Mouse (Mus musculus): ENCODE results near the gene Pld3. TPM values are rescaled to one million over a fixed set of nuclear protein-coding genes. Genes with fewer than 3 reads are reported as not detected.

Pld3 gene
- polyA plus RNA-seq (2014; fragmentation: Nextera tagmentation; extraction: Ambion mirVana), result 59.5 and 64.2 TPM in 2 replicates

GRCm38 (mm10) chr7:27552931-27553513 is at the start of gene Pld3, which contains the start of gene 2310022A10Rik:
Gene Pld3 (minus strand): TSS chr7:27553218.
Gene 2310022A10Rik (plus strand): TSS chr7:27553233.
- Histone ChIP-seq H3K4me1 (ENCODE audit: control insufficient read depth, insufficient read depth, low read length) (peaks cover 7% of the 10 kb centered on the region), H3K27me3 (ENCODE audit: control insufficient read depth, insufficient read depth, low read length) (no peaks in the 10 kb centered on the region), H3K9me3 (replicated peaks; ENCODE audit: control insufficient read depth, low read length) (no peaks in the 10 kb centered on the region), H3K36me3 (ENCODE audit: control insufficient read depth, insufficient read depth, low read length) (no peaks in the 10 kb centered on the region), H3K4me2 (peak within 1 kb of the TSS; percentile 75), H3K27ac (ENCODE audit: low read depth, low read length) (peak within 1 kb of the TSS; percentile 17; the same call in 1 of the 2 replicates), H3K9ac (ENCODE audit: low read depth, low read length) (peak within 1 kb of the TSS; percentile 78), H3K4me3 (ENCODE audit: low read depth, low read length) (peak within 1 kb of the TSS; percentile 77)
- under 1% methylated on average over 41 of the region's 41 CpGs for WGBS (ENCODE audit: insufficient replicate concordance)
- peak; percentile 99 for ATAC-seq (replicated peaks; ENCODE audit: insufficient number of reproducible peaks, low FRiP score, low TSS enrichment)

- Histone ChIP-seq H3K36me3 (ENCODE audit: control insufficient read depth, insufficient read depth, low read length) (no peaks in the 10 kb centered on the region), H3K9ac (ENCODE audit: low read depth, low read length) (no peak overlapping the region), H3K9me3 (replicated peaks; ENCODE audit: control insufficient read depth, low read length) (no peaks in the 10 kb centered on the region), H3K4me2 (no peak overlapping the region), H3K27ac (ENCODE audit: low read depth, low read length) (no peak overlapping the region), H3K4me3 (ENCODE audit: low read depth, low read length) (no peak overlapping the region), H3K4me1 (ENCODE audit: control insufficient read depth, insufficient read depth, low read length) (peaks cover 76% of the 10 kb centered on the region), H3K27me3 (ENCODE audit: control insufficient read depth, insufficient read depth, low read length) (no peaks in the 10 kb centered on the region)
- no peak for ATAC-seq (replicated peaks; ENCODE audit: insufficient number of reproducible peaks, low FRiP score, low TSS enrichment)
- 84% methylated on average over 2 of the region's 2 CpGs for WGBS (ENCODE audit: insufficient replicate concordance)
Measured at GRCm38 (mm10) chr7:27602161-27602560, 49.1 kb upstream of the Pld3 start.

GRCm38 (mm10) chr7:27601628-27602027 is 48.6 kb upstream of the Pld3 start:
- H3K4me3 ChIP-seq (ENCODE audit: low read depth, low read length), result no peak overlapping the region
- H3K4me2 ChIP-seq, result no peak overlapping the region
- ATAC-seq (replicated peaks; ENCODE audit: insufficient number of reproducible peaks, low FRiP score, low TSS enrichment), result no peak
- 65% methylated on average over 4 of the region's 4 CpGs for WGBS (ENCODE audit: insufficient replicate concordance)
- no peaks in the 10 kb centered on the region for H3K9me3 ChIP-seq (replicated peaks; ENCODE audit: control insufficient read depth, low read length)
- H3K9ac ChIP-seq (ENCODE audit: low read depth, low read length), result no peak overlapping the region
- no peaks in the 10 kb centered on the region for H3K36me3 ChIP-seq (ENCODE audit: control insufficient read depth, insufficient read depth, low read length)
- no peaks in the 10 kb centered on the region for H3K27me3 ChIP-seq (ENCODE audit: control insufficient read depth, insufficient read depth, low read length)
- H3K4me1 ChIP-seq (ENCODE audit: control insufficient read depth, insufficient read depth, low read length), result peaks cover 76% of the 10 kb centered on the region
- no peak overlapping the region for H3K27ac ChIP-seq (ENCODE audit: low read depth, low read length)

GRCm38 (mm10) chr7:27598053-27598452 is 45.0 kb upstream of the Pld3 start:
- no peak overlapping the region for H3K27ac ChIP-seq (ENCODE audit: low read depth, low read length)
- no peak overlapping the region for H3K4me3 ChIP-seq (ENCODE audit: low read depth, low read length)
- ATAC-seq (replicated peaks; ENCODE audit: insufficient number of reproducible peaks, low FRiP score, low TSS enrichment), result no peak
- H3K27me3 ChIP-seq (ENCODE audit: control insufficient read depth, insufficient read depth, low read length), result no peaks in the 10 kb centered on the region
- H3K4me2 ChIP-seq, result no peak overlapping the region
- 58% methylated on average over 7 of the region's 7 CpGs for WGBS (ENCODE audit: insufficient replicate concordance)
- H3K9me3 ChIP-seq (replicated peaks; ENCODE audit: control insufficient read depth, low read length), result no peaks in the 10 kb centered on the region
- no peaks in the 10 kb centered on the region; the same call in 1 of the 2 replicates for H3K36me3 ChIP-seq (ENCODE audit: control insufficient read depth, insufficient read depth, low read length)
- H3K4me1 ChIP-seq (ENCODE audit: control insufficient read depth, insufficient read depth, low read length), result peaks cover 76% of the 10 kb centered on the region
- H3K9ac ChIP-seq (ENCODE audit: low read depth, low read length), result peak overlapping the region; percentile 28; the same call in 1 of the 2 replicates

GRCm38 (mm10) chr7:27596586-27597503 is 43.8 kb upstream of the Pld3 start:
- H3K4me1 ChIP-seq (ENCODE audit: control insufficient read depth, insufficient read depth, low read length), result peaks cover 75% of the 10 kb centered on the region
- ATAC-seq (replicated peaks; ENCODE audit: insufficient number of reproducible peaks, low FRiP score, low TSS enrichment), result no peak
- no peaks in the 10 kb centered on the region for H3K9me3 ChIP-seq (replicated peaks; ENCODE audit: control insufficient read depth, low read length)
- H3K9ac ChIP-seq (ENCODE audit: low read depth, low read length), result peak overlapping the region; percentile 54
- peak overlapping the region; percentile 34 for H3K4me2 ChIP-seq
- H3K27ac ChIP-seq (ENCODE audit: low read depth, low read length), result peak overlapping the region; percentile 86
- H3K4me3 ChIP-seq (ENCODE audit: low read depth, low read length), result no peak overlapping the region
- H3K36me3 ChIP-seq (ENCODE audit: control insufficient read depth, insufficient read depth, low read length), result no peaks in the 10 kb centered on the region; the same call in 1 of the 2 replicates
- H3K27me3 ChIP-seq (ENCODE audit: control insufficient read depth, insufficient read depth, low read length), result no peaks in the 10 kb centered on the region
- WGBS (ENCODE audit: insufficient replicate concordance), result 34% methylated on average over 10 of the region's 10 CpGs

- Histone ChIP-seq H3K4me3 (ENCODE audit: low read depth, low read length) (peak overlapping the region; percentile 75), H3K27me3 (ENCODE audit: control insufficient read depth, insufficient read depth, low read length) (no peaks in the 10 kb centered on the region), H3K36me3 (ENCODE audit: control insufficient read depth, insufficient read depth, low read length) (no peaks in the 10 kb centered on the region; the same call in 1 of the 2 replicates), H3K9me3 (replicated peaks; ENCODE audit: control insufficient read depth, low read length) (no peaks in the 10 kb centered on the region), H3K9ac (ENCODE audit: low read depth, low read length) (peak overlapping the region; percentile 96), H3K27ac (ENCODE audit: low read depth, low read length) (peak overlapping the region; percentile 98), H3K4me2 (peak overlapping the region; percentile 86), H3K4me1 (ENCODE audit: control insufficient read depth, insufficient read depth, low read length) (peaks cover 50% of the 10 kb centered on the region)
- 35% methylated on average over 12 of the region's 12 CpGs for WGBS (ENCODE audit: insufficient replicate concordance)
- no peak for ATAC-seq (replicated peaks; ENCODE audit: insufficient number of reproducible peaks, low FRiP score, low TSS enrichment)
Measured at GRCm38 (mm10) chr7:27592934-27593645, 40.1 kb upstream of the Pld3 start.

- Histone ChIP-seq H3K9me3 (replicated peaks; ENCODE audit: control insufficient read depth, low read length) (no peaks in the 10 kb centered on the region), H3K4me2 (peak overlapping the region; percentile 86), H3K9ac (ENCODE audit: low read depth, low read length) (peak overlapping the region; percentile 96), H3K4me3 (ENCODE audit: low read depth, low read length) (peak overlapping the region; percentile 75), H3K4me1 (ENCODE audit: control insufficient read depth, insufficient read depth, low read length) (peaks cover 42% of the 10 kb centered on the region), H3K27me3 (ENCODE audit: control insufficient read depth, insufficient read depth, low read length) (no peaks in the 10 kb centered on the region), H3K36me3 (ENCODE audit: control insufficient read depth, insufficient read depth, low read length) (no peaks in the 10 kb centered on the region; the same call in 1 of the 2 replicates), H3K27ac (ENCODE audit: low read depth, low read length) (peak overlapping the region; percentile 98)
- under 1% methylated on average over 17 of the region's 17 CpGs for WGBS (ENCODE audit: insufficient replicate concordance)
- ATAC-seq (replicated peaks; ENCODE audit: insufficient number of reproducible peaks, low FRiP score, low TSS enrichment), result peak; percentile 60
Measured at GRCm38 (mm10) chr7:27592217-27592929, 39.4 kb upstream of the Pld3 start.
